Mouse (Mus musculus): ENCODE results near the gene Zfp967. TPM values are rescaled to one million over a fixed set of nuclear protein-coding genes. Genes with fewer than 3 reads are reported as not detected.
"Not testable (repeated sequence)": the region's sequence is repeated elsewhere in the genome, so short reads cannot be mapped to it uniquely, and the experiment has no call there.

The Zfp967 gene
- polyA plus RNA-seq (2015; fragmentation: Nextera tagmentation; extraction: Ambion mirVana), result not detected in 2 replicates

DNA sequence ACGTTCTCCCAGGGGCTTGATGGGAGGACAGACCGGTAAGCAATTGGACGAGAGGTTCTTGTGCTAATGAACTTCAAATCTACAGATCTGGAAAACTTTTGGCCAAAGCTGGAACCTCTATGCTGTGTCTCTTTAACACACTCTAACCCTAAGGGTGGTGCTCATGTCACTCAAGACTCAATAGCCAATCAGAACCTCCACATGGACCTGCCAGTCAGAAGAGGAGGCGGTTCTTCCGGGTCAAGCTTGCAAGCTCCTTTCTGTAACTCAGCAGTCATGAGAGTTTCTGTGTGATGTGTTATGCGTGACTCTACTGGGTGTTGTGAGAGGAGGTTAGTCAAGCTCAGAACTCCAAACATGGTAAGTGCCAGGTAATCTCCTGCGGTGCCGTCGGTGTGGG is at the start of gene Zfp967:
TSS of gene Zfp967 (plus strand) at position 301 of the 400 bp plus-strand sequence.
- H3K4me1 ChIP-seq (replicated peaks); H3K27me3 ChIP-seq; H3K36me3 ChIP-seq; H3K4me2 ChIP-seq; H3K27ac ChIP-seq (replicated peaks); H3K4me3 ChIP-seq; ATAC-seq (ENCODE audit: low read depth); H3K9ac ChIP-seq; H3K9me3 ChIP-seq: not testable (repeated sequence)
- no CpG with 5 or more reads among the region's 9 CpGs for WGBS

- H3K36me3 ChIP-seq; H3K9me3 ChIP-seq; H3K27me3 ChIP-seq; H3K4me2 ChIP-seq; H3K9ac ChIP-seq; ATAC-seq (ENCODE audit: low read depth); H3K4me1 ChIP-seq (replicated peaks); H3K4me3 ChIP-seq; H3K27ac ChIP-seq (replicated peaks): not testable (repeated sequence)
- WGBS, result no CpG with 5 or more reads among the region's 4 CpGs
Measured at GRCm38 (mm10) chr2:176486683-176487082, 34.2 kb upstream of the Zfp967 start, which contains the start of gene Gm14434. TSS of gene Gm14434 (minus strand) at chr2:176486783.

Other genes starting within 250 kb of the Zfp967 start
- not detected in 2 replicates for gene Gm11009, start 201.6 kb upstream of the Zfp967 start, polyA plus RNA-seq (2015; fragmentation: Nextera tagmentation; extraction: Ambion mirVana)
- gene Gm14435, start 97.5 kb upstream of the Zfp967 start, polyA plus RNA-seq (2015; fragmentation: Nextera tagmentation; extraction: Ambion mirVana), result 10.0 and 12.2 TPM in 2 replicates
- 7.5 and 35.4 TPM in 2 replicates for gene Gm14434, start 34.3 kb upstream of the Zfp967 start, polyA plus RNA-seq (2015; fragmentation: Nextera tagmentation; extraction: Ambion mirVana)
- gene Gm14308, start 115.3 kb downstream of the Zfp967 start, polyA plus RNA-seq (2015; fragmentation: Nextera tagmentation; extraction: Ambion mirVana), result 20.6 and 30.9 TPM in 2 replicates
- 7.5 and 8.6 TPM in 2 replicates for gene Zfp973, start 149.5 kb downstream of the Zfp967 start, polyA plus RNA-seq (2015; fragmentation: Nextera tagmentation; extraction: Ambion mirVana)
- gene Gm14305, start 187.3 kb downstream of the Zfp967 start, polyA plus RNA-seq (2015; fragmentation: Nextera tagmentation; extraction: Ambion mirVana), result 32.4 and 39.1 TPM in 2 replicates